Mouse (Mus musculus): Measurements from ENCODE around the gene Ifngr1. TPM values are rescaled to one million over a fixed set of nuclear protein-coding genes. Genes with fewer than 3 reads are reported as not detected.

The Ifngr1 gene
- total RNA-seq, 2 experiments from 2014 or later, result 18.5 to 18.6 TPM

DNA sequence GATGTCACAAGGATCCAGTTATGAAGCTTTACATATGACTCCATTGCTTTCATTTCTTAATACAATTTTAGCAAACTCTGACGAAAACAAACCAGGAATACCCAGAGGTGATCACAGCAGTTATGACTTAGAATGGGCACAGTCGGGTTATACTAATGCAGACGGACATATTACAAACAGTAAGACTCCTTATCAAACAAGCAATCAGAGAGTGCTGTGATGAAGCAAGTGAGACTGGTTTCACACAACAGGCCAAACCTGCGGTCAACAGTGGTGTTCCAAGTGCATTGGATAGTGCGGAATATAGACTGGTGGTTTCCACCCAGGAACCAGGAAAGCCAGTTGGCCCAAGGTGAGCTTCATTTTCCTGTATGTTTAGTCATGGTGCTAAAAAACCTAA lies 47.1 kb downstream of the Ifngr1 start:
- DNase-seq (ENCODE audit: low spot score in 2 of 2), result no peak

DNA sequence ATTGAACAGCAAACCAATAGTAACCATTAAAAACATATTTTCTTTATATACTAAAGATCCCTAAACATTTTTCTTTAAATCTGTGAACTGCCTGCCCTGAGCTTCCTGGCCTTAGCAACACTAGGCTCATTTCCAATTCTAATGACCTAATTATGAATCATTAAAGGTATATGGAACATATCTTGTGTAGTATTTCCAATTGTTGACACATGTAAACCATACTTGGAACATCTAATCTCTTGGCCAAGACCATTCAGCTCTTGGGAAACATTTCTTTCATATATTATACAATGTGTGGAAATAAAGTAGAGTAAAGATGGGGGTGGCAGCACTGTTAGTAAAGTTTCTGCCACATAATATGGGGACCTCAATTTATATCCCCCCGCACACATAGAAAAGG lies 47.9 kb downstream of the Ifngr1 start:
- DNase-seq (ENCODE audit: low spot score in 2 of 2), result no peak

DNA sequence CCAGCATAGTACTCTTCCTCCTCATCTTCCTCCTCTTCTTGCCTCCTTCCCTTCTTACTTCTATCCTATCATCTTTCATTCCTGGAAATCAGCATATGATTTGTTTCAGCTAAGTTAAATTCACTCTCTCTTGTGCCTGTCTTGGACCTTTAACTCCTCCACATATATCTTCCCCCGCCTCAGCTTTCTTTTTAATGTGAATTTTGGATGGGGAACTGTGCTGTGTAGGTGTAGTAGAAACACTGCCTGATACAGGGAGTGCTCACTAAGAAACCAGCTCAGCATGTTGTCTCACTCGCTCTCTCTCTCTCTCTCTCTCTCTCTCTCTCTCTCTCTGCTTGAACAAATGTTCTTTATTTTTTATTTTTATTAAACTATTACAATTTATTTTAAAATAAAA lies 53.4 kb downstream of the Ifngr1 start:
- DNase-seq (ENCODE audit: low spot score in 2 of 2), result peak in 1 of 2 experiments; percentile 11

- DNase-seq (ENCODE audit: low spot score in 2 of 2), result no peak
Observed at GRCm38 (mm10) chr10:19657426-19657825, 65.7 kb downstream of the Ifngr1 start.

Other genes with a start within 250 kb of the Ifngr1 start
- gene Olig3, start 235.4 kb upstream of the Ifngr1 start, total RNA-seq (2021), result not detected
- not detected for gene Il22ra2, start 30.0 kb downstream of the Ifngr1 start, total RNA-seq (2021)
- gene Il20ra, start 120.6 kb downstream of the Ifngr1 start, total RNA-seq (2021), result under 1 TPM; 0.33 to 0.35 TPM